Mouse (Mus musculus) lung, embryonic 14.5 days (tissue): ENCODE measurements around the gene Ndufa13. TPM values are rescaled to one million over a fixed set of nuclear protein-coding genes. Genes with fewer than 3 reads are reported as not detected.
A peak's percentile ranks its signal among the peaks of the same experiment; 100 is the strongest.

ENCODE experiments used
- ATAC-seq: fragments of 200-750 bp; cut with Nextera tagmentation; 2 replicates; pipeline ENCODE4 v1.8.0; 2017; ENCODE audit warnings: mild to moderate bottlenecking, moderate TSS enrichment, moderate library complexity; ENCODE audit not compliant: insufficient read depth
- DNase-seq: peaks from one replicate; pipeline ENCODE4 v3.0.0-alpha.2; 2015
- H3K27ac ChIP-seq: fragments of 300-500 bp; sonication (generic); 2 replicates; pipeline ENCODE4 v1.5.1; 2014; ENCODE audit warnings: low read depth, mild to moderate bottlenecking, moderate library complexity
- H3K27me3 ChIP-seq: fragments of 300-500 bp; sonication (generic); 2 replicates; pipeline ENCODE4 v1.6.1; 2014; ENCODE audit warnings: low read length, control low read depth; ENCODE audit not compliant: insufficient read depth
- H3K36me3 ChIP-seq: fragments of 300-500 bp; sonication (generic); 2 replicates; pipeline ENCODE4 v1.6.1; 2014; ENCODE audit warnings: control low read depth; ENCODE audit not compliant: insufficient read depth
- H3K4me1 ChIP-seq: fragments of 300-500 bp; sonication (generic); 2 replicates; pipeline ENCODE4 v1.6.1; 2014; ENCODE audit warnings: antibody characterized with exemption, control low read depth; ENCODE audit not compliant: insufficient read depth
- H3K4me2 ChIP-seq: fragments of 300-500 bp; sonication (generic); 2 replicates; pipeline ENCODE4 v1.6.1; 2014; ENCODE audit warnings: mild to moderate bottlenecking
- H3K4me3 ChIP-seq: fragments of 300-500 bp; sonication (generic); 2 replicates; pipeline ENCODE4 v1.5.1; 2014; ENCODE audit warnings: low read depth, low read length
- H3K9ac ChIP-seq: fragments of 300-500 bp; sonication (generic); 2 replicates; pipeline ENCODE4 v1.6.1; 2014
- H3K9me3 ChIP-seq: fragments of 300-500 bp; sonication (generic); 2 replicates; pipeline ENCODE4 v1.6.1; 2016; ENCODE audit warnings: low read depth, low read length, control low read depth
- CTCF ChIP-seq: IDR thresholded peaks from 2 replicates; pipeline ENCODE4 v1.5.1; 2016; ENCODE audit warnings: antibody characterized with exemption, low read depth
- WGBS: fragments of 180-500 bp; shearing (Covaris S2); extraction: QIAGEN DNeasy Blood & Tissue Kit; methylation state at CpG from one replicate; pipeline ENCODE4 v1.1.7; 2014; 5-methylcytosine and 5-hydroxymethylcytosine counted together
- polyA plus RNA-seq: library from polyadenylated mRNA; unstranded; fragments of >200 nt; fragmentation: Nextera tagmentation; extraction: Ambion mirVana; gene quantifications from 2 replicates; pipeline ENCODE4 v1.2.1, GENCODE M21; 2014

Gene Ndufa13
- polyA plus RNA-seq, 1 experiment from 2014 or later = 163 TPM

DNA sequence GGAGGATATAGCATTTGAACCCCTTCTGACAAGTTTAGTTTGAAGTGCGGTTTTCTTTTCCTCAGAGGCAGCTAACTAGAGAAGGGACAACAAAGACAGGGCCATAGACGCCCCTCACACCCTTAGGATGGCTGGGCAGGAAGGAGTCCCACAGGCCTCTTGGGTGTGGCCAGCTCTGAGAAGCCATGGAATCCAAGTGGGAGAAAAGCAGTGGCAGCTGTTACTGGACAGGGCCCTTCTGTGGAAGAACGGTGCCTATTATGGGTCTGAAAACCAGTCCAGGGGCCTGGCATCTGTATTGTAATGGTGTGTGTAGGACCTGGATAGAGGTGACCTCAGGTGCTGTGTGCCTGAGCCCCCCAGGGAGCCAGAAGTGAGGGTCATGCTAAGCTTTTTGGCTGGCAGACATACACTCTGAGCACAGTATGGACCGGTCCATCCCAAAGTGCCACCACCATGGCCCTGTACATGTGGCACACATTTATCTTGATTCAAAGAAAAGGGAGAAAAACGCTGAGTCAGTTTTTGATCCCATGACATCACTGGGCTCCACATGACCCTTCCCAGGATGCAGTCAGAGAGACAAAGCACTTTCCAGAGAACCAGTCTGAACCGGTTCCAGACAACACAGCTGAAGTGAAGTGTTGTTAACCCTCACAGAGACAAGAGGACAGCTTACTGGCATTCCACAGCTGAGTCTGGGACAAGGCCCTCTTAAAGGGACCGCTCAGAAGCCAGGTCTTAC is 33.9 kb upstream of the Ndufa13 start:
- peaks cover 24% of the 10 kb centered on the region for H3K36me3 ChIP-seq
- no peaks in the 10 kb centered on the region for H3K27me3 ChIP-seq
- WGBS = 44% methylated on average over 7 of the region's 7 CpGs
- ATAC-seq (peak; percentile 93), DNase-seq (peak; percentile 91)
- H3K9ac ChIP-seq = peak overlapping the region; percentile 17; the same call in 1 of the 2 replicates
- peak overlapping the region; percentile 86 for H3K27ac ChIP-seq
- peaks cover 18% of the 10 kb centered on the region for H3K4me1 ChIP-seq
- H3K4me3 ChIP-seq = no peak overlapping the region
- H3K9me3 ChIP-seq = no peaks in the 10 kb centered on the region
- no peak for TF ChIP-seq CTCF
- H3K4me2 ChIP-seq = no peak overlapping the region

DNA sequence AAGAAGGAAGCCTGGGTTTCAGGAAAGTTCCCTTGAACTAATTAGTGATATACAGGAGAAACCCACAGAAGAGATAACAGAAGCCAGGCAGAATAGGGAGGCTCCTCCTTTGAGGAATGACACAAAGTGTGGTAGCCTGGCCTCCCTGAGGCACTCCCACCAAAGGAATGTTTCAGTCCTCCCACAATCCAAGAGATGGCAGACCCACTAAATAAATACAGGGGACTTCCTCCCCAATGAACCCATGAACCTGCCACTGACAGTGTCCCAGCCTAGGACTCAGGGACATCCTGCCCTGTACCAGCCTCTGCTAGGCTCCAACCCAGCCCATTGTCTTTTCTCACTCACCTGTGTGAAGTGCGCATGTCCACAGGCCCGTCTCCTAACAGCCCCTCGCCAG is 33.1 kb upstream of the Ndufa13 start:
- peak overlapping the region; percentile 86; the same call in 1 of the 2 replicates for H3K27ac ChIP-seq
- DNase-seq = no peak
- 83% methylated on average over 3 of the region's 3 CpGs for WGBS

DNA sequence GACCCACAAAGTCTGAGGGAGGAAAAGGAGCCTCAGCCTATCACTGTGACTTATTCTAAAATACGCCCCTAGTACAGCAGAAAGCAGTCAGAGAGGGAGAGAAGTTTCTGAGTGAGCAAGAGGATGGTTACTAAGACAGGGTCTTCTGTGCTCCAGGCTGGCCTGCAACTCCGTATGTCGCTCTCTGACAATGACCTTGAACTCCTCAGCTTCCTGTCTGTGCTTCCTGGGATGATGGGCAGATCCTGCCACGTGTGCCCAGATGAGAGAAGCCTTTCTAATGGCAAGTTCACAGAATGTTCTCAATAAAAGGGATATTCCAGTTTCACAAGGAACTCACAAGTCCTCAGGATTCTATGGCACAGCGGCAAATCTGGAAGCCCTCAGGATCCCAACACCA is 32.2 kb upstream of the Ndufa13 start:
- peaks cover 24% of the 10 kb centered on the region for H3K36me3 ChIP-seq
- no peak for TF ChIP-seq CTCF
- no peak overlapping the region for H3K9ac ChIP-seq
- H3K27me3 ChIP-seq = no peaks in the 10 kb centered on the region
- no peak overlapping the region for H3K4me2 ChIP-seq
- 74% methylated on average over 5 of the region's 5 CpGs for WGBS
- ATAC-seq = no peak
- H3K4me3 ChIP-seq = no peak overlapping the region
- no peak for DNase-seq
- no peaks in the 10 kb centered on the region for H3K9me3 ChIP-seq
- peaks cover 15% of the 10 kb centered on the region for H3K4me1 ChIP-seq
- no peak overlapping the region for H3K27ac ChIP-seq

More for the DNA sequence above, 33.1 kb upstream of the Ndufa13 start:
- TF ChIP-seq CTCF = no peak
- H3K4me2 ChIP-seq = no peak overlapping the region
- H3K9ac ChIP-seq = no peak overlapping the region
- no peak for ATAC-seq
- H3K4me3 ChIP-seq = no peak overlapping the region
- H3K36me3 ChIP-seq = peaks cover 24% of the 10 kb centered on the region
- peaks cover 18% of the 10 kb centered on the region for H3K4me1 ChIP-seq
- no peaks in the 10 kb centered on the region for H3K9me3 ChIP-seq
- no peaks in the 10 kb centered on the region for H3K27me3 ChIP-seq

DNA sequence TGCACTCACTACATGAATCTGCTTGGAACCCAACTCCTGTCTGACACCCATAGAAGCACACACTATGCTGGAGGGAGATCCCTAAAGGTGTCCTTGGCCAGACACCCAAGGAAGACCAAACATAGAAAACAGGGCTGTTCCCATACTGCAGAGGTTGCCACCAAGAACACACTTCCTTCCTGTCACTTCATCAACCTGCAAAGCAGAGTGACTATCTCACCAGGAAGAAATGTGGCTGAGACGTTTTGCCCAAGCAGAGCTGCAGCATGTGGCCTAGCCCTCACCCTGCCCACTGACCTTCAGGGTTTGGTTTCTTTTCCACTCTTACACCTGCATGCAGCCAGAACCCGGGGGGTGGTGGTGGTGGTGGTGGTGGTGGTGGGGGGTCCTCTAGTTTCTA is 31.5 kb upstream of the Ndufa13 start:
- Histone ChIP-seq H3K9me3 (no peaks in the 10 kb centered on the region), H3K27ac (no peak overlapping the region), H3K27me3 (no peaks in the 10 kb centered on the region), H3K4me2 (no peak overlapping the region), H3K36me3 (peaks cover 24% of the 10 kb centered on the region), H3K4me3 (no peak overlapping the region), H3K4me1 (peaks cover 12% of the 10 kb centered on the region), H3K9ac (no peak overlapping the region)
- no peak for TF ChIP-seq CTCF
- DNase-seq = no peak
- WGBS = 66% methylated on average over 2 of the region's 2 CpGs
- ATAC-seq = no peak

DNA sequence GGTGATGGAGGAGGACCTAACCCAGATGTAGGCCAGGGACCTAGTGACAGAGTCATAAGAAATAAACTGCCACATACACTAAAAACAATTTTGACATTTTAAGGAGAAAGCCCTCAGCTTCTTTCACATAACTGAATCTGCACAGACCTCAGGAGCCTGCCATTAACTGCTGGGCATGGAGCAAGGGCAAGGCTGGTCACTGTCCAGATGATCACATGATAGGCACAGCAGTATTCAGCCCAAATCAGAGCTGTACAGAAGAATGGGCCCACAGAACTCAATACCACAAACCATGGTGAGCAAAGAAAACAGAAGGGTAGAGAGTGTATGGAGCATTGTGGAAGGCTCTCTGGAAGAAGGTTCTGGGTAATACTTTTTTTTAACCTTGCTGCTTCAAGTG is 24.5 kb upstream of the Ndufa13 start:
- H3K27ac ChIP-seq = no peak overlapping the region

DNA sequence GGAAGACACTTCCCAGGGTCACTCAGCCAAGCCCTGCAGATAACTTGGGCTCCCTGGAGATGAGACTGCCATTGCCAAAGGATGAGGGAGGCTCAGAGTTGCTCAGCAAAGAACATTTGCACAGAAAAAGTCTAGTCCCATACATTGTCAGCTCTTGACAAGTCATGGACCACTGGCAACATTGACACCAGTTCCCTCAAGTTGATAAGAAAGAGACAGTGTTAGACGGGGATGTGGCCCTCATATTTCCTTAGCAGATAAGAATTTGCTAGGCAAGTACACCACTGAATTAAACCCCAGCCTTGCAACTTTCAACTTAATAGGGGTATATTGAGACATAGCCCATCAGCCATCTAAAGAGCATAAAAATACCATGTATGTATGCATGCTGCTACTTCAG is 21.6 kb upstream of the Ndufa13 start:
- Histone ChIP-seq H3K9me3 (no peaks in the 10 kb centered on the region), H3K27ac (no peak overlapping the region)
- 44% methylated on average over 1 of the region's 1 CpGs for WGBS

More for the DNA sequence above, 24.5 kb upstream of the Ndufa13 start:
- Histone ChIP-seq H3K27me3 (no peaks in the 10 kb centered on the region), H3K4me1 (no peaks in the 10 kb centered on the region), H3K4me2 (no peak overlapping the region), H3K36me3 (peaks cover 8% of the 10 kb centered on the region; the same call in 1 of the 2 replicates), H3K9me3 (no peaks in the 10 kb centered on the region), H3K4me3 (no peak overlapping the region), H3K9ac (no peak overlapping the region)
- no peak for DNase-seq
- no peak for ATAC-seq
- TF ChIP-seq CTCF = no peak

DNA sequence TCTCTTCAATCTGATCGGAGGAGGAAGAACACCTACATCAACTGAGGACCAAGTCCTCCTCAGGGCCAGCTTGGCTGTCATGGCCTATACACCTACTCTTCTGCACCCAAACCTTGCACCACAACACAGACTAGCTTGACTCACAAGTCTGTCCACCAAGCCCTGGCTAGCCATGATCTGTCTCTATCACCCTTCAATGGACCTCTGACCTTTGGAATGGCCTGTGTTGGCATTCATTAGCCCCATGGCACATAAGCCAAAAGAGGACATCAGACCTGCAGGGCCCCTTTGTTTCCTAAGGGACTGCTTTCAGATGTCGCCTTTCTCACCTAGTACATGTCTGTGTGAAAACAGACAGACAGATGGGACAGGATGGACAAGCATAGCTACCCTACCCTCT is 18.8 kb upstream of the Ndufa13 start:
- no peak for ATAC-seq

More for the DNA sequence above, 21.6 kb upstream of the Ndufa13 start:
- Histone ChIP-seq H3K9ac (no peak overlapping the region), H3K27me3 (no peaks in the 10 kb centered on the region), H3K4me3 (no peak overlapping the region), H3K4me2 (no peak overlapping the region), H3K4me1 (no peaks in the 10 kb centered on the region), H3K36me3 (peaks cover 8% of the 10 kb centered on the region; the same call in 1 of the 2 replicates)
- ATAC-seq (no peak), DNase-seq (no peak)
- TF ChIP-seq CTCF = no peak

More for the DNA sequence above, 18.8 kb upstream of the Ndufa13 start:
- Histone ChIP-seq H3K9me3 (no peaks in the 10 kb centered on the region), H3K9ac (peak overlapping the region; percentile 1; the same call in 1 of the 2 replicates), H3K27me3 (no peaks in the 10 kb centered on the region), H3K4me1 (no peaks in the 10 kb centered on the region), H3K36me3 (peaks cover 18% of the 10 kb centered on the region), H3K4me3 (no peak overlapping the region), H3K27ac (peak overlapping the region; percentile 40), H3K4me2 (no peak overlapping the region)
- DNase-seq = no peak
- TF ChIP-seq CTCF = no peak
- WGBS = 88% methylated on average over 2 of the region's 2 CpGs
